Mouse (Mus musculus) megakaryocyte, embryonic 14.5 days (primary cell): ENCODE measurements at regions not wholly inside any gene's neighbourhood (a gene's known extent, or its start where the extent isn't known, plus 50 kb on each side); places are given as distances from the start of the nearest gene placed in this dataset.

ENCODE experiments used
- FLI1 ChIP-seq: IDR thresholded peaks from 2 replicates; pipeline ENCODE4 v1.6.1; 2012; ENCODE audit warnings: low read length, inconsistent platforms, mixed read lengths
- GATA1 ChIP-seq: IDR thresholded peaks from 3 replicates; pipeline ENCODE4 v1.6.1; 2012; ENCODE audit warnings: mixed read lengths, low read length, inconsistent platforms, borderline replicate concordance

DNA sequence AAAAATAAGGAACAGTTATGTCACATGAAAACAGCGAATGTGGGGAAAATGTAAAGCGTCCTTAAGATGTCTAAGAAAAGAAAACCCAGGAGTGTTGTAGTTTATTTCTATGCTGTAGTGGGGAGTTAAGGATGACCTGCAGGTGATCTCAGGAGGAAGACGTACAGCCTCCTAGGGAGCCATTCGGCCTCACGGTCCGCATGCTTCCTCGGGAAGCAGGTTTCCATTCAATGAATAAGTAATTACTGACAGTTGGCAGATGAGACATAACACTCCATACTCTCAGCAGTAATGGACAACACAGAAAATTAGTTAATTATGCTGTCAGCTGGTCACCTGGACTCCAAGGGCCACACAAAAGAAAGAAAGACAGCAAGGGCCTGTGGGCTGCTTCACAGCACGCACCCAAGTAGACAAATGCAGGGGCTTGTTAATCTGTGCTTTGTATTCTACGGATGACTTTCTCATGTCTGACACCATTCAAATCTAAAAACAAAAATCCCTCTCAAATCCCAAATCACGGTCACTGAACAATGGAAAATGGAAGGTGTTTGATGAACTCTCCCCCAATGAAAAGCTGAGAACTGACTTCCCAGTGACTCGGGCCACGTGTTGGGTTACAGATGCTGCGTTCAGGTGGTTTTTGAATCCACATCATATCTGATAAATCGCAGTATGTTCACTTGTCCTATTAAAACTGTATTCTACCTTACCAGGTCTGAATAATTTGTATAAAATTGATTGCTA, 193.5 kb downstream of the Gm11361 start:
- TF ChIP-seq FLI1 (no peak), GATA1 (no peak)
